Mouse (Mus musculus): ENCODE data around the gene Tnni3k. TPM values are rescaled to one million over a fixed set of nuclear protein-coding genes. Genes with fewer than 3 reads are reported as not detected.

Tnni3k gene
- polyA plus RNA-seq, 1 experiment from 2014 or later, result not detected

DNA sequence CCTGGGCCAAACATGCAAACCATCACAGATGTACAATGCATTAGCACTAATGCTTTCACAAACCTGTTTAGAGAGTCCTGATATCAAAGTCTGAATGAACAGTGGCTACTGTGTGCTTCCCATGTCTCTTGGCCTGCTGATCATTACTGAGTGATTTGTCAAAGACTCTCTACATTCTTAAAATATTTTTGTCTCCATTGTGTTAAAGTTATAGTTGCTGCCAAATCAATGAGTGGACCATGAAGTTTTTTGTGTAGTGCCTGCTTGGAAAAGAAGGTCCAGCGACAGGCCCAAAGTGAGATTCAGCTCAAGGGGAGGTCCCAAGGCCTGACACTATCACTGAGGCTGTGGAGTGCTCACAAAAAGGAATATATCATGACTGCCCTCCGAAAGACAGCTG, 283.6 kb downstream of the Tnni3k start:
- Histone ChIP-seq H3K36me3 (ENCODE audit: control insufficient read depth, insufficient read depth, low read length) (no peaks in the 10 kb centered on the region), H3K9me3 (replicated peaks; ENCODE audit: control insufficient read depth, low read length) (no peaks in the 10 kb centered on the region), H3K9ac (ENCODE audit: low read length) (no peak overlapping the region), H3K4me3 (replicated peaks; ENCODE audit: low read length) (no peak overlapping the region), H3K27ac (ENCODE audit: low read length) (no peak overlapping the region), H3K4me2 (ENCODE audit: low read depth, low read length) (no peak overlapping the region), H3K4me1 (ENCODE audit: control insufficient read depth, insufficient read depth, low read length) (no peaks in the 10 kb centered on the region), H3K27me3 (ENCODE audit: control insufficient read depth, insufficient read depth, low read length) (no peaks in the 10 kb centered on the region)
- WGBS, result 79% methylated on average over 2 of the region's 2 CpGs
- no peak for ATAC-seq (ENCODE audit: insufficient read depth, low FRiP score)

DNA sequence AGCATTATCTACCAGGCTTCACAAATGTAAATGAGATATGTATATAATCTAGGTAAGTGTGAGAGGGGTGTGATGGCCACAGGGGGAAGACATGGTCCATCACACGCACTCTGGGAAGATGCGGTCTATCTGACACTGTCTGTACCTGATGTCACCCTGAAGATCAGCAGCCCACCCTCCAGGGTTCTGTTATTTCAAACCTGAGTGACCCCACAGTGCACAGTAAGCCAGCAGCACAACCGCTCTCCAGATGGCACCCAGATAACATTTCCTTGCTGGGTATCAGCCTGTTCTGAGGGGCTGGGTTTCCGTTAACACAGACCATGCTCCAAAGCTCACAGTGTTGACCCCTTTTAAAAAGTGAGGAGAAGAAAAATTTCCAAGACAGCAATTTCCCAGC, 288.9 kb downstream of the Tnni3k start:
- ATAC-seq (ENCODE audit: insufficient read depth, low FRiP score), result no peak
- no peaks in the 10 kb centered on the region for H3K9me3 ChIP-seq (replicated peaks; ENCODE audit: control insufficient read depth, low read length)
- H3K9ac ChIP-seq (ENCODE audit: low read length), result no peak overlapping the region
- H3K4me1 ChIP-seq (ENCODE audit: control insufficient read depth, insufficient read depth, low read length), result no peaks in the 10 kb centered on the region
- no peak overlapping the region for H3K27ac ChIP-seq (ENCODE audit: low read length)
- H3K27me3 ChIP-seq (ENCODE audit: control insufficient read depth, insufficient read depth, low read length), result no peaks in the 10 kb centered on the region
- WGBS, result 79% methylated on average over 4 of the region's 4 CpGs
- no peak overlapping the region for H3K4me3 ChIP-seq (replicated peaks; ENCODE audit: low read length)
- H3K4me2 ChIP-seq (ENCODE audit: low read depth, low read length), result no peak overlapping the region
- no peaks in the 10 kb centered on the region for H3K36me3 ChIP-seq (ENCODE audit: control insufficient read depth, insufficient read depth, low read length)

DNA sequence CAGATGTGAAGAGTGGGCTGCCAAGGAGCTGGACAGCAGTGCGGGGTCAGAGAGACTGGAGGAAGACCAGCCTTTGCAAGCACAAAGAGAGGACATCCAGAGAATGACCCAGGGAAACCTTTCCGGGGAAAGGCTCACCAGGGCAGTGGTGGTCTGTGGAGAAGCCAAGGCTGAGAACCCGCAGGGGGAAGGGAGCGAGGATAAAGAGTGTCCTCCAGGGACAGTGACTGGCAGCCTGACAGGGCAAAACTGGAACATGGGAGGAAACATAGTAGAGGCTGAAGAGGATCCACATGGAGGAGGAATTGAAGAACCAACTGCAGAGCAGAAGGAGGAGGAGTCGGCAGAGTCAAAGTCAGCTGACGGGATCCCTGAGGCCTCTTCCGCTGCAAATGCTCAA, 291.1 kb downstream of the Tnni3k start:
- 76% methylated on average over 7 of the region's 7 CpGs for WGBS
- ATAC-seq (ENCODE audit: insufficient read depth, low FRiP score), result no peak
- Histone ChIP-seq H3K27ac (ENCODE audit: low read length) (no peak overlapping the region), H3K9ac (ENCODE audit: low read length) (no peak overlapping the region), H3K36me3 (ENCODE audit: control insufficient read depth, insufficient read depth, low read length) (no peaks in the 10 kb centered on the region), H3K4me3 (replicated peaks; ENCODE audit: low read length) (no peak overlapping the region), H3K27me3 (ENCODE audit: control insufficient read depth, insufficient read depth, low read length) (no peaks in the 10 kb centered on the region), H3K9me3 (replicated peaks; ENCODE audit: control insufficient read depth, low read length) (no peaks in the 10 kb centered on the region), H3K4me1 (ENCODE audit: control insufficient read depth, insufficient read depth, low read length) (no peaks in the 10 kb centered on the region), H3K4me2 (ENCODE audit: low read depth, low read length) (no peak overlapping the region)

DNA sequence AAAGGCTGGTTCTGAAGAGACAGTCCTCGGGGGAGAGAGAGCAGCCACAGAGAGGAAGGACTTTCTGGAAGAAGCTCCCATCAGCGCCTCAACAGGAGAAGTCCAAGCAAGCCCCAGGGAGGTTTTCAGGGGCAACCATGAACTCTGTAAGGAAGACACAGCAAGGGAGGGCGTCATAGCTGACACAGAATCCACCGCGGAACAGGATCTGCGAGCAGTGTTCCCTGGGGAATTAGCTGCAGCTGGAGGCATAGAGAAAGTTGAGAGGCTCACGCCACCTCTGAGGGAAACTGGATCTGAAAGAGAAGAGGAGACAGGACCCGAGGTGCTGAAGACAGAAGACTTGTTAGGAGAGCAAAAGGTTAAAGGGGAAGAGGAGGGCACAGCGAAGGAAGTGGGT, 291.8 kb downstream of the Tnni3k start:
- H3K36me3 ChIP-seq (ENCODE audit: control insufficient read depth, insufficient read depth, low read length), result no peaks in the 10 kb centered on the region
- WGBS, result 67% methylated on average over 9 of the region's 9 CpGs
- ATAC-seq (ENCODE audit: insufficient read depth, low FRiP score), result no peak
- no peaks in the 10 kb centered on the region for H3K9me3 ChIP-seq (replicated peaks; ENCODE audit: control insufficient read depth, low read length)
- H3K27ac ChIP-seq (ENCODE audit: low read length), result no peak overlapping the region
- no peak overlapping the region for H3K4me2 ChIP-seq (ENCODE audit: low read depth, low read length)
- H3K4me3 ChIP-seq (replicated peaks; ENCODE audit: low read length), result no peak overlapping the region
- no peaks in the 10 kb centered on the region for H3K27me3 ChIP-seq (ENCODE audit: control insufficient read depth, insufficient read depth, low read length)
- H3K4me1 ChIP-seq (ENCODE audit: control insufficient read depth, insufficient read depth, low read length), result no peaks in the 10 kb centered on the region
- no peak overlapping the region for H3K9ac ChIP-seq (ENCODE audit: low read length)

DNA sequence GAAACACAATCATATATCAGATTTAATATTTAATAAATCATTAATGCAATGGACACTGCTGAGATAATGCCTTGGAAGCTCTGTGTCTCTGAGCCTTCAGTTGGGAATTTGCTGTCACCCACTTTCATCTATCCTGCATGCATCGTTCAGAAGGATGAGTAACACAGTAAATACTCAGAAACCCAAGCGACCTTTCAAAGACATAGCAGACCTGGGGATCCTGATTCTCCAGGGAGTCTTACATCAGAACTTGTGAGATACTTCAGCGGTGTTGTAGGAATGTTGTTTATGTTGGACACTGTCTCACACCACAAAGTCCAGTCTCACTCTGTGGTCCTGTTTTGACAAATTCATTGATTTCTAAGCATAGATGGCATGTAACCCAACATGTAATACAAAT, 294.1 kb downstream of the Tnni3k start:
- H3K4me1 ChIP-seq (ENCODE audit: control insufficient read depth, insufficient read depth, low read length), result no peaks in the 10 kb centered on the region
- ATAC-seq (ENCODE audit: insufficient read depth, low FRiP score), result no peak
- H3K9me3 ChIP-seq (replicated peaks; ENCODE audit: control insufficient read depth, low read length), result no peaks in the 10 kb centered on the region
- no peak overlapping the region for H3K4me3 ChIP-seq (replicated peaks; ENCODE audit: low read length)
- no peak overlapping the region for H3K27ac ChIP-seq (ENCODE audit: low read length)
- no peak overlapping the region for H3K4me2 ChIP-seq (ENCODE audit: low read depth, low read length)
- WGBS, result 81% methylated on average over 3 of the region's 3 CpGs
- H3K36me3 ChIP-seq (ENCODE audit: control insufficient read depth, insufficient read depth, low read length), result no peaks in the 10 kb centered on the region
- no peaks in the 10 kb centered on the region for H3K27me3 ChIP-seq (ENCODE audit: control insufficient read depth, insufficient read depth, low read length)
- H3K9ac ChIP-seq (ENCODE audit: low read length), result no peak overlapping the region

DNA sequence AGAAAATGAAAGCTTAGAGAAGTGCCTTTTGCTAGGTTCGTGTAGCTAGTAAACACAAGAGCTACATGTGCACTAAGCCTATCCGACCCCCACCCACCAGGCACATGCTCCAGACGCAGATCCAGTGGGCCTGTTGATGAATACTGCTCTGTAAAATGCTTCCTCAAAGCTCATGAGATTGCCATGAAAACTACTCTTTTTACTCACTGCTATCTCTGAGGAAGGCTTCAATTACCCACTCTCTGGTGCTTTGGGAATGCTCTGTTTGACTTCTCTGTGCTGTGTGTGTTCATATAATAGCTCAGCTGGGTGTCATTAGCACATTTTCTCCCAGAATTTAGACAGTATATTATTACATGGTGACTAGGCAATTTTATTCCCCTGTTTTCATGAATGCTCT, 297.1 kb downstream of the Tnni3k start:
- H3K9ac ChIP-seq (ENCODE audit: low read length), result no peak overlapping the region
- H3K4me3 ChIP-seq (replicated peaks; ENCODE audit: low read length), result no peak overlapping the region
- ATAC-seq (ENCODE audit: insufficient read depth, low FRiP score), result no peak
- no peak overlapping the region for H3K27ac ChIP-seq (ENCODE audit: low read length)
- no peak overlapping the region for H3K4me2 ChIP-seq (ENCODE audit: low read depth, low read length)
- no peaks in the 10 kb centered on the region for H3K36me3 ChIP-seq (ENCODE audit: control insufficient read depth, insufficient read depth, low read length)
- WGBS, result 77% methylated on average over 3 of the region's 3 CpGs
- H3K4me1 ChIP-seq (ENCODE audit: control insufficient read depth, insufficient read depth, low read length), result no peaks in the 10 kb centered on the region
- no peaks in the 10 kb centered on the region for H3K9me3 ChIP-seq (replicated peaks; ENCODE audit: control insufficient read depth, low read length)
- H3K27me3 ChIP-seq (ENCODE audit: control insufficient read depth, insufficient read depth, low read length), result no peaks in the 10 kb centered on the region

DNA sequence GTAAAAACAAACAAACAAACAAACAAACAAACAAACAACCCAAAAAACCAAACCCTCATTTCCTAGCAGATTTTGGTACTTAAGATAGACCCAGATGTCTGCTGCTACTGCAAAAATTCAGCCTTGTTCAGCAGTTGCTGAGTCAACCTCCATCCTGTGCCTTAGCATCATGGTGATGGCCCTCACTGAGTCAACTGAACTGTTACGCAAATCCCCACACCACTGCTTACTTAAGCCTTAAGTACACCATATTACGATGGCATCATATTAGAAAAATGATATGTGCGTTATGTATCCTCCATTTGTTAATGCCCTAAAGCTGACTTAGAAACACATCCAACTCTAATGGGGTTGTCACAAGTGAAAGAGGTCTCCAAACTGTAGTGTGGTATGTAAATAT, 300.0 kb downstream of the Tnni3k start:
- 75% methylated on average over 3 of the region's 3 CpGs for WGBS
- no peak overlapping the region for H3K9ac ChIP-seq (ENCODE audit: low read length)
- no peaks in the 10 kb centered on the region for H3K27me3 ChIP-seq (ENCODE audit: control insufficient read depth, insufficient read depth, low read length)
- H3K4me3 ChIP-seq (replicated peaks; ENCODE audit: low read length), result no peak overlapping the region
- H3K9me3 ChIP-seq (replicated peaks; ENCODE audit: control insufficient read depth, low read length), result no peaks in the 10 kb centered on the region
- no peaks in the 10 kb centered on the region for H3K4me1 ChIP-seq (ENCODE audit: control insufficient read depth, insufficient read depth, low read length)
- no peak overlapping the region for H3K27ac ChIP-seq (ENCODE audit: low read length)
- no peak overlapping the region for H3K4me2 ChIP-seq (ENCODE audit: low read depth, low read length)
- no peaks in the 10 kb centered on the region for H3K36me3 ChIP-seq (ENCODE audit: control insufficient read depth, insufficient read depth, low read length)
- ATAC-seq (ENCODE audit: insufficient read depth, low FRiP score), result no peak

DNA sequence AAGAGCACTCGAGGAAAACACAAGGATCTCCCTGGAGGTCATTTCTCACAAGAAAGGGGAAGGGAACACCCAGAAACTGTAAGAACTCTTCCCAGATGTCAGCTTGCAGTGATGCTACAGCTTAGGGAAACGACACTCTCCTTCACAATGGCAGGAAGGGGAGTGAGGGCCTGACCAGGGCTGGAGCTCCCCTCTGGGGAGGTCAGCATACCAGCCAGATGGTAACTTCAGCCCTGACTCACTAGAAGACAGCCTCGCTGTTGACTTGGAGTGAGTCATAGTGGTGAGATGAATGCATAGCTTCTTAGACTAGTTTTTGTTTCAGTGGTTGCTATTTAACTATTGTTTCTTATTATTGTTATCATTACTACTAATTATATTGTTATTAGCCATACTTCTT, 300.7 kb downstream of the Tnni3k start:
- peak; percentile 53; the same call in 1 of the 2 replicates for ATAC-seq (ENCODE audit: insufficient read depth, low FRiP score)
- 45% methylated on average over 3 of the region's 3 CpGs for WGBS
- H3K4me3 ChIP-seq (replicated peaks; ENCODE audit: low read length), result no peak overlapping the region

DNA sequence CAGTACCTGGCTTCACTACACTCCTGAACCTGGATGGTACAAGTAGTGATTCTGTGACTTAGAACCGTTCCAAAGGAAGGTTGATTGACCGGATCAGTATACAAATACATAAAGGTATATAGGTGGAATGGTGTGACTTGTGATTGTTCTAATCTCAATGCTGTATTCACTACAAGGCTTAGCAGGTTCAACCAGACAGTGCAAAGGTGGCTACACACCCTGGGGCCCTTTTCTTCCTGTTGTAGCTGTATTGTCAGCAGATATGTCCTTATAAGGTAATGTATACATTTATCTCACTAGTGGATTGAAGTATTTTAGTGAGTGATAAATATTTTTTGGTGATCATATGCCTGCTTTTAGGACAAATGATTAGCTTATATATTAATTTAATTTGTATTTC, 310.9 kb downstream of the Tnni3k start:
- 84% methylated on average over 2 of the region's 2 CpGs for WGBS
- H3K4me2 ChIP-seq (ENCODE audit: low read depth, low read length), result no peak overlapping the region
- no peak for ATAC-seq (ENCODE audit: insufficient read depth, low FRiP score)
- H3K9ac ChIP-seq (ENCODE audit: low read length), result no peak overlapping the region
- no peaks in the 10 kb centered on the region for H3K36me3 ChIP-seq (ENCODE audit: control insufficient read depth, insufficient read depth, low read length)
- no peak overlapping the region for H3K27ac ChIP-seq (ENCODE audit: low read length)
- no peaks in the 10 kb centered on the region for H3K4me1 ChIP-seq (ENCODE audit: control insufficient read depth, insufficient read depth, low read length)
- H3K4me3 ChIP-seq (replicated peaks; ENCODE audit: low read length), result no peak overlapping the region
- no peaks in the 10 kb centered on the region for H3K9me3 ChIP-seq (replicated peaks; ENCODE audit: control insufficient read depth, low read length)
- H3K27me3 ChIP-seq (ENCODE audit: control insufficient read depth, insufficient read depth, low read length), result no peaks in the 10 kb centered on the region

More for the DNA sequence above, 300.7 kb downstream of the Tnni3k start:
- Histone ChIP-seq H3K36me3 (ENCODE audit: control insufficient read depth, insufficient read depth, low read length) (no peaks in the 10 kb centered on the region), H3K9ac (ENCODE audit: low read length) (no peak overlapping the region), H3K4me1 (ENCODE audit: control insufficient read depth, insufficient read depth, low read length) (no peaks in the 10 kb centered on the region), H3K9me3 (replicated peaks; ENCODE audit: control insufficient read depth, low read length) (no peaks in the 10 kb centered on the region), H3K4me2 (ENCODE audit: low read depth, low read length) (no peak overlapping the region), H3K27ac (ENCODE audit: low read length) (no peak overlapping the region), H3K27me3 (ENCODE audit: control insufficient read depth, insufficient read depth, low read length) (no peaks in the 10 kb centered on the region)

DNA sequence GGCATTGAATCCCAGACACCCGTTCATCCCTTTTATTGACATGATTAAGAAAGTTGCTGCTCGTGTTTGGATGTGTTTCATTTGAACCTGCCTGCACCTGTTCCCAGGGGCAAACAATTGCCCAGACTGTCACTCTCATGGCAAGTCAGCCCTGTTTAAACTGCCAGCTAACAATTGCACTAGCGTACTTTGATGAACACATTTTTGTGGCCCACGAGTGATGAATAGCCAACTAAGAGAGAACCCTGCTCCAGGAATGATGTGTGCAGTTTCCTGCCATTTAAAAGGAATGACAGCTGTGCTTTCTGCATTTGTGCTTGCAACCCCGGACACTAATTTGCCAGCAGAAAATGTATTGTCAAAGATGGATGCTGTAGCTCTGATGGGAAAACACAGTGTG, 312.3 kb downstream of the Tnni3k start:
- no peak for ATAC-seq (ENCODE audit: insufficient read depth, low FRiP score)
- Histone ChIP-seq H3K9me3 (replicated peaks; ENCODE audit: control insufficient read depth, low read length) (no peaks in the 10 kb centered on the region), H3K27me3 (ENCODE audit: control insufficient read depth, insufficient read depth, low read length) (no peaks in the 10 kb centered on the region), H3K4me3 (replicated peaks; ENCODE audit: low read length) (no peak overlapping the region), H3K9ac (ENCODE audit: low read length) (no peak overlapping the region), H3K27ac (ENCODE audit: low read length) (no peak overlapping the region), H3K4me2 (ENCODE audit: low read depth, low read length) (no peak overlapping the region), H3K36me3 (ENCODE audit: control insufficient read depth, insufficient read depth, low read length) (no peaks in the 10 kb centered on the region), H3K4me1 (ENCODE audit: control insufficient read depth, insufficient read depth, low read length) (no peaks in the 10 kb centered on the region)
- WGBS, result 58% methylated on average over 5 of the region's 5 CpGs
